Mouse (Mus musculus) limb, embryonic 14.5 days (tissue): Measurements from ENCODE around the gene H13. TPM values are rescaled to one million over a fixed set of nuclear protein-coding genes. Genes with fewer than 3 reads are reported as not detected.

Source experiments
- ATAC-seq: fragments of 200-750 bp; cut with Nextera tagmentation; 2 replicates; pipeline ENCODE4 v1.8.0; 2017; ENCODE audit warnings: low read depth, moderate number of reproducible peaks, moderate TSS enrichment; ENCODE audit not compliant: low FRiP score
- DNase-seq: peaks from one replicate; pipeline ENCODE4 v3.0.0-alpha.2; 2015; ENCODE audit warnings: low spot score
- H3K27ac ChIP-seq: fragments of 300-500 bp; sonication (generic); replicated peaks from 2 replicates; pipeline ENCODE4 v1.5.1; 2014; ENCODE audit warnings: low read depth, mild to moderate bottlenecking, low read length, moderate library complexity, mixed read lengths
- H3K27me3 ChIP-seq: fragments of 300-500 bp; sonication (generic); 2 replicates; pipeline ENCODE4 v1.6.1; 2014; ENCODE audit warnings: low read length, mixed read lengths; ENCODE audit not compliant: control insufficient read depth, insufficient read depth
- H3K36me3 ChIP-seq: fragments of 300-500 bp; sonication (generic); 2 replicates; pipeline ENCODE4 v1.6.1; 2014; ENCODE audit warnings: mild to moderate bottlenecking, low read length, moderate library complexity, mixed read lengths; ENCODE audit not compliant: control insufficient read depth, insufficient read depth
- H3K4me1 ChIP-seq: fragments of 300-500 bp; sonication (generic); 2 replicates; pipeline ENCODE4 v1.6.1; 2014; ENCODE audit warnings: antibody characterized with exemption, low read length, mixed read lengths; ENCODE audit not compliant: control insufficient read depth, insufficient read depth
- H3K4me2 ChIP-seq: fragments of 300-500 bp; sonication (generic); replicated peaks from 2 replicates; pipeline ENCODE4 v1.6.1; 2014; ENCODE audit warnings: low read depth, mild to moderate bottlenecking, low read length, moderate library complexity; ENCODE audit not compliant: severe bottlenecking
- H3K4me3 ChIP-seq: fragments of 300-500 bp; sonication (generic); replicated peaks from 2 replicates; pipeline ENCODE4 v1.5.1; 2014; ENCODE audit warnings: low read length
- H3K9ac ChIP-seq: fragments of 300-500 bp; sonication (generic); 2 replicates; pipeline ENCODE4 v1.6.1; 2014; ENCODE audit warnings: mild to moderate bottlenecking, low read depth, low read length, moderate library complexity; ENCODE audit not compliant: severe bottlenecking
- H3K9me3 ChIP-seq: fragments of 300-500 bp; sonication (generic); 2 replicates; pipeline ENCODE4 v1.6.1; 2016; ENCODE audit warnings: low read length; ENCODE audit not compliant: control insufficient read depth
- POLR2A ChIP-seq: fragments of 200-500 bp; IDR thresholded peaks from 2 replicates; pipeline ENCODE4 v1.8.0; 2012; ENCODE audit warnings: inconsistent platforms, mild to moderate bottlenecking, moderate library complexity, borderline replicate concordance; ENCODE audit not compliant: insufficient read depth, insufficient read length; ENCODE audit errors: extremely low read depth
- WGBS: fragments of 180-500 bp; shearing (Covaris S2); extraction: QIAGEN DNeasy Blood & Tissue Kit; methylation state at CpG from one replicate; pipeline ENCODE4 v1.1.7; 2014; 5-methylcytosine and 5-hydroxymethylcytosine counted together
- polyA plus RNA-seq, 2 experiments: library from polyadenylated mRNA; depleted of rRNA in 1 of 2; stranded (reverse) in 1 of 2; unstranded in 1 of 2; fragments of >200 nt; fragmentation: Nextera tagmentation in 1 of 2; extraction: Ambion mirVana in 1 of 2; gene quantifications; 2 replicates each; pipeline versions ENCODE4 v1.2.1 to v1.2.3; 2012 to 2014

H13 gene
- polyA plus RNA-seq, 2 experiments: 148 to 151 TPM

GRCm38 (mm10) chr2:152638865-152639264 lies 30.4 kb upstream of the H13 start:
- H3K36me3 ChIP-seq: no peaks in the 10 kb centered on the region
- no peak overlapping the region for H3K4me2 ChIP-seq
- WGBS: 66% methylated on average over 6 of the region's 6 CpGs
- no peaks in the 10 kb centered on the region for H3K9me3 ChIP-seq
- no peaks in the 10 kb centered on the region for H3K27me3 ChIP-seq
- H3K9ac ChIP-seq: no peak overlapping the region
- H3K4me1 ChIP-seq: peaks cover 14% of the 10 kb centered on the region
- no peak overlapping the region for H3K27ac ChIP-seq
- H3K4me3 ChIP-seq: no peak overlapping the region
- TF ChIP-seq POLR2A: no peak
- ATAC-seq (no peak), DNase-seq (no peak)

- no peak for DNase-seq
- Histone ChIP-seq H3K27me3 (no peaks in the 10 kb centered on the region), H3K9me3 (no peaks in the 10 kb centered on the region), H3K4me3 (no peak overlapping the region), H3K4me2 (no peak overlapping the region), H3K4me1 (peaks cover 14% of the 10 kb centered on the region), H3K27ac (no peak overlapping the region), H3K36me3 (no peaks in the 10 kb centered on the region), H3K9ac (no peak overlapping the region)
- no peak for ATAC-seq
- TF ChIP-seq POLR2A: no peak
- WGBS: 25% methylated on average over 11 of the region's 11 CpGs
Measured at GRCm38 (mm10) chr2:152639406-152640113, 29.7 kb upstream of the H13 start.

- H3K36me3 ChIP-seq: no peaks in the 10 kb centered on the region
- 69% methylated on average over 10 of the region's 10 CpGs for WGBS
- ATAC-seq: no peak
- DNase-seq: no peak
- no peaks in the 10 kb centered on the region for H3K9me3 ChIP-seq
- no peak overlapping the region for H3K27ac ChIP-seq
- no peak overlapping the region for H3K4me2 ChIP-seq
- no peaks in the 10 kb centered on the region for H3K27me3 ChIP-seq
- no peak overlapping the region for H3K4me3 ChIP-seq
- TF ChIP-seq POLR2A: no peak
- H3K4me1 ChIP-seq: no peaks in the 10 kb centered on the region
- H3K9ac ChIP-seq: no peak overlapping the region
Measured at GRCm38 (mm10) chr2:152652901-152653620, 16.2 kb upstream of the H13 start.

GRCm38 (mm10) chr2:152653874-152654715 lies 15.2 kb upstream of the H13 start:
- DNase-seq: no peak
- no peak for TF ChIP-seq POLR2A
- no peak overlapping the region for H3K4me3 ChIP-seq
- WGBS: 50% methylated on average over 14 of the region's 14 CpGs
- no peak overlapping the region for H3K4me2 ChIP-seq
- H3K27me3 ChIP-seq: no peaks in the 10 kb centered on the region
- no peaks in the 10 kb centered on the region for H3K4me1 ChIP-seq
- no peak overlapping the region for H3K9ac ChIP-seq
- H3K36me3 ChIP-seq: no peaks in the 10 kb centered on the region
- no peak for ATAC-seq
- no peaks in the 10 kb centered on the region for H3K9me3 ChIP-seq
- H3K27ac ChIP-seq: no peak overlapping the region

GRCm38 (mm10) chr2:152657398-152657797 lies 11.9 kb upstream of the H13 start:
- Histone ChIP-seq H3K9ac (no peak overlapping the region), H3K4me3 (no peak overlapping the region), H3K27me3 (no peaks in the 10 kb centered on the region), H3K4me1 (no peaks in the 10 kb centered on the region), H3K4me2 (no peak overlapping the region), H3K27ac (no peak overlapping the region), H3K9me3 (no peaks in the 10 kb centered on the region), H3K36me3 (no peaks in the 10 kb centered on the region)
- no peak for DNase-seq
- TF ChIP-seq POLR2A: no peak
- no peak for ATAC-seq
- whole genome bisulfite sequencing: 55% methylated on average over 10 of the region's 10 CpGs
